Mouse (Mus musculus): ENCODE results near the gene Cpeb3. TPM values are rescaled to one million over a fixed set of nuclear protein-coding genes. Genes with fewer than 3 reads are reported as not detected.

Cpeb3 gene
- polyA plus RNA-seq, 1 experiment from 2014 or later: 9.8 TPM

DNA sequence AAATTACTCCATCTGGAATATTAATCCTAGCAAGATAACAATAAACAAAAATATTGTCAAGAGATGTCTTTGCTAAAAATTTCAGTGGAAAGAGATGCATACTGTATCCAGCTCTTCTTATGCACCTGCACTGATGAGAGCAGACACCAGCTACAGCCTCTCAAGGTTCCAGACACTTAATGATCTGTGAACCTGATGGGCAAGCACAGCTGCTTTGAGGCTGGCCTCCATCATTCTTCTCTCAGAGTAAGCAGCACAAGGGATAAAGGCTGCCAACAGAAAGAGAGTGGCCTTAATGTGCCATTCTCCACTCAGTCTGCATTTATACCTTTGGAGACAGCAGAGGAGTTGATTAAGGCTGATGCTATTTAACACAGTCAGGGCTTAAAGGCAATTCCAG is 167.5 kb downstream of the Cpeb3 start:
- H3K9ac ChIP-seq (replicated peaks; ENCODE audit: low read depth, low read length): no peak overlapping the region
- 0 out of 2 replicates have a peak, but pooled peaks cover 4% of the 10 kb centered on the region for H3K36me3 ChIP-seq (ENCODE audit: control insufficient read depth, insufficient read depth)
- H3K4me1 ChIP-seq (replicated peaks; ENCODE audit: control insufficient read depth, insufficient read depth, low read length): no peaks in the 10 kb centered on the region
- no peaks in the 10 kb centered on the region for H3K27me3 ChIP-seq (replicated peaks; ENCODE audit: control insufficient read depth, insufficient read depth, low read length)
- no peak overlapping the region for H3K4me2 ChIP-seq (ENCODE audit: low read length)
- no peak for ATAC-seq
- H3K27ac ChIP-seq (ENCODE audit: low read length): no peak overlapping the region
- H3K9me3 ChIP-seq (ENCODE audit: control insufficient read depth, low read length): no peaks in the 10 kb centered on the region
- H3K4me3 ChIP-seq (replicated peaks; ENCODE audit: low read length): no peak overlapping the region

DNA sequence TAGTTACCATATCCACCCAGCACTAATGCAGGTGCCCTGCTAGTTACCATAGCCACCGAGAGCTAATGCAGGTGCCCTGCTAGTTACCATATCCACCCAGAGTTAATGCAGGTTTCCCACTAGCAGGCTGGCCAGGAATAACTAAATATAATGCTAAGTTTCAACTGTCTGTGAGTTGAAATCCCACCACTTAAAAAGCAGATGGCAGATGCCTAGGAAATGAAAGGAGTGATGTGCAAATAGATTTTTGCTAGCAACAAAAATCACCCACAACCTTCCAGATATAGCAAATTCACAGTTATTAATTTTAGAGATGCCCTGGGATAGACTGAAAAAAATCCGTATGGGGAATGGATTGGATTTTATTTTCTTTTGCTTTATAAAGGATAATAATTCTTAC is 176.0 kb downstream of the Cpeb3 start:
- Histone ChIP-seq H3K27me3 (replicated peaks; ENCODE audit: control insufficient read depth, insufficient read depth, low read length) (no peaks in the 10 kb centered on the region), H3K4me3 (replicated peaks; ENCODE audit: low read length) (no peak overlapping the region), H3K9me3 (ENCODE audit: control insufficient read depth, low read length) (no peaks in the 10 kb centered on the region), H3K27ac (ENCODE audit: low read length) (no peak overlapping the region), H3K4me1 (replicated peaks; ENCODE audit: control insufficient read depth, insufficient read depth, low read length) (no peaks in the 10 kb centered on the region), H3K4me2 (ENCODE audit: low read length) (no peak overlapping the region), H3K9ac (replicated peaks; ENCODE audit: low read depth, low read length) (no peak overlapping the region), H3K36me3 (ENCODE audit: control insufficient read depth, insufficient read depth) (no peaks in the 10 kb centered on the region)
- ATAC-seq: no peak
- 88% methylated on average over 2 of the region's 2 CpGs for WGBS

DNA sequence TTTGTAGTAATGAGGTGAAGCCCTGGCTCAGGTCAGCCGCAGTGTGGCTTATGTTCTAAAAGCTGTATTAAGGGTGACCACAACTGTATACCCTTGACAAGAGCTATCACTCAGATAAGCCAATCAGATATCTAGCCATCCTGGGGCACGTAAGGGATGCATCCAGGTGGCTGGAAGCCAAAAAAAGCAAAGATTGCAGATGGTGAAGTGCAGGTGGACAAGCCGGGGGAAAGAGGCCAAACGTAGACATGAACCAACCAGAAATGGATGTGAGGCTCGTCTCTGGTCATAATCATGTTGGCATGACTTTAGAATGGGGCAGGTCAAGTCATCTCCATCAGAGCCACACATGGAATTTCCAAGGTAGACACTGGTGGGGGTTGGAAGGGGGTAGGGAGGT is 177.0 kb downstream of the Cpeb3 start:
- Histone ChIP-seq H3K27me3 (replicated peaks; ENCODE audit: control insufficient read depth, insufficient read depth, low read length) (no peaks in the 10 kb centered on the region), H3K27ac (ENCODE audit: low read length) (no peak overlapping the region), H3K4me3 (replicated peaks; ENCODE audit: low read length) (no peak overlapping the region), H3K4me1 (replicated peaks; ENCODE audit: control insufficient read depth, insufficient read depth, low read length) (no peaks in the 10 kb centered on the region), H3K9ac (replicated peaks; ENCODE audit: low read depth, low read length) (no peak overlapping the region), H3K36me3 (ENCODE audit: control insufficient read depth, insufficient read depth) (no peaks in the 10 kb centered on the region), H3K9me3 (ENCODE audit: control insufficient read depth, low read length) (no peaks in the 10 kb centered on the region), H3K4me2 (ENCODE audit: low read length) (no peak overlapping the region)
- 88% methylated on average over 5 of the region's 5 CpGs for WGBS
- no peak for ATAC-seq

GRCm38 (mm10) chr19:37029771-37030170 is 178.6 kb downstream of the Cpeb3 start:
- Histone ChIP-seq H3K27ac (ENCODE audit: low read length) (no peak overlapping the region), H3K4me2 (ENCODE audit: low read length) (no peak overlapping the region), H3K4me3 (replicated peaks; ENCODE audit: low read length) (no peak overlapping the region), H3K4me1 (replicated peaks; ENCODE audit: control insufficient read depth, insufficient read depth, low read length) (0 out of 2 replicates have a peak, but pooled peaks cover 2% of the 10 kb centered on the region), H3K36me3 (ENCODE audit: control insufficient read depth, insufficient read depth) (no peaks in the 10 kb centered on the region), H3K27me3 (replicated peaks; ENCODE audit: control insufficient read depth, insufficient read depth, low read length) (no peaks in the 10 kb centered on the region), H3K9ac (replicated peaks; ENCODE audit: low read depth, low read length) (no peak overlapping the region), H3K9me3 (ENCODE audit: control insufficient read depth, low read length) (no peaks in the 10 kb centered on the region)
- WGBS: 47% methylated on average over 6 of the region's 6 CpGs
- no peak for ATAC-seq

GRCm38 (mm10) chr19:37026408-37026807 is 182.0 kb downstream of the Cpeb3 start:
- 82% methylated on average over 11 of the region's 11 CpGs for WGBS
- Histone ChIP-seq H3K36me3 (ENCODE audit: control insufficient read depth, insufficient read depth) (no peaks in the 10 kb centered on the region), H3K4me1 (replicated peaks; ENCODE audit: control insufficient read depth, insufficient read depth, low read length) (0 out of 2 replicates have a peak, but pooled peaks cover 2% of the 10 kb centered on the region), H3K27ac (ENCODE audit: low read length) (no peak overlapping the region), H3K4me2 (ENCODE audit: low read length) (no peak overlapping the region), H3K9ac (replicated peaks; ENCODE audit: low read depth, low read length) (no peak overlapping the region), H3K9me3 (ENCODE audit: control insufficient read depth, low read length) (no peaks in the 10 kb centered on the region), H3K4me3 (replicated peaks; ENCODE audit: low read length) (no peak overlapping the region), H3K27me3 (replicated peaks; ENCODE audit: control insufficient read depth, insufficient read depth, low read length) (no peaks in the 10 kb centered on the region)
- no peak for ATAC-seq

- Histone ChIP-seq H3K9ac (replicated peaks; ENCODE audit: low read depth, low read length) (no peak overlapping the region), H3K9me3 (ENCODE audit: control insufficient read depth, low read length) (no peaks in the 10 kb centered on the region), H3K27ac (ENCODE audit: low read length) (no peak overlapping the region), H3K4me2 (ENCODE audit: low read length) (no peak overlapping the region), H3K4me3 (replicated peaks; ENCODE audit: low read length) (no peak overlapping the region), H3K27me3 (replicated peaks; ENCODE audit: control insufficient read depth, insufficient read depth, low read length) (no peaks in the 10 kb centered on the region), H3K36me3 (ENCODE audit: control insufficient read depth, insufficient read depth) (no peaks in the 10 kb centered on the region), H3K4me1 (replicated peaks; ENCODE audit: control insufficient read depth, insufficient read depth, low read length) (0 out of 2 replicates have a peak, but pooled peaks cover 2% of the 10 kb centered on the region)
- peak; percentile 12; the same call in 1 of the 2 replicates for ATAC-seq
- WGBS: 69% methylated on average over 13 of the region's 13 CpGs
Measured at GRCm38 (mm10) chr19:37025839-37026319, 182.5 kb downstream of the Cpeb3 start.

- Histone ChIP-seq H3K27me3 (replicated peaks; ENCODE audit: control insufficient read depth, insufficient read depth, low read length) (no peaks in the 10 kb centered on the region), H3K4me3 (replicated peaks; ENCODE audit: low read length) (no peak overlapping the region), H3K4me1 (replicated peaks; ENCODE audit: control insufficient read depth, insufficient read depth, low read length) (0 out of 2 replicates have a peak, but pooled peaks cover 5% of the 10 kb centered on the region), H3K4me2 (ENCODE audit: low read length) (no peak overlapping the region), H3K27ac (ENCODE audit: low read length) (no peak overlapping the region), H3K9ac (replicated peaks; ENCODE audit: low read depth, low read length) (no peak overlapping the region), H3K36me3 (ENCODE audit: control insufficient read depth, insufficient read depth) (no peaks in the 10 kb centered on the region), H3K9me3 (ENCODE audit: control insufficient read depth, low read length) (no peaks in the 10 kb centered on the region)
- no peak for ATAC-seq
- 88% methylated on average over 5 of the region's 5 CpGs for WGBS
Measured at GRCm38 (mm10) chr19:37022146-37022545, 186.3 kb downstream of the Cpeb3 start.

GRCm38 (mm10) chr19:37020951-37021350 is 187.4 kb downstream of the Cpeb3 start:
- Histone ChIP-seq H3K9me3 (ENCODE audit: control insufficient read depth, low read length) (no peaks in the 10 kb centered on the region), H3K4me1 (replicated peaks; ENCODE audit: control insufficient read depth, insufficient read depth, low read length) (0 out of 2 replicates have a peak, but pooled peaks cover 3% of the 10 kb centered on the region), H3K4me2 (ENCODE audit: low read length) (no peak overlapping the region), H3K27ac (ENCODE audit: low read length) (no peak overlapping the region), H3K27me3 (replicated peaks; ENCODE audit: control insufficient read depth, insufficient read depth, low read length) (no peaks in the 10 kb centered on the region), H3K36me3 (ENCODE audit: control insufficient read depth, insufficient read depth) (no peaks in the 10 kb centered on the region), H3K9ac (replicated peaks; ENCODE audit: low read depth, low read length) (no peak overlapping the region), H3K4me3 (replicated peaks; ENCODE audit: low read length) (no peak overlapping the region)
- no peak for ATAC-seq
- 73% methylated on average over 11 of the region's 11 CpGs for WGBS

DNA sequence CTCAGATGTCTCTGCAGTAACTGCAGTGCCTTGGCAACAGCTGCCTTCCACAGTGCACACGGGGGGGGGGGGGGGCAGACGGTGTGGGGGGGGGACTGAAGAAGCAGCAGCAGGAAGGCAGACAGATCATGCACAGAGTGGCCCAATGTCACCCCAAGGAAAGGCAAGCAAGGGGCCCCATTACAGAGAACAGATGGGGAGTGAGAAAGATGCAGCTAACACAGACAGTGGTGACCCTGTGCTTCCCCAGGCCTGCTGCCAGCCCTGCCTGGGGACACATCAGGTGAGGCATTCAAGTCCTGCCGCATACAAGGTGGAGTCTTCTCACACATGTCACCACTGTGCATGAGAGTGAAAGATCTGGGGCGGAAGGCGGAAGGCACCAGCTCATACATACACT is 187.9 kb downstream of the Cpeb3 start:
- H3K27me3 ChIP-seq (replicated peaks; ENCODE audit: control insufficient read depth, insufficient read depth, low read length): no peaks in the 10 kb centered on the region
- 0 out of 2 replicates have a peak, but pooled peaks cover 3% of the 10 kb centered on the region for H3K4me1 ChIP-seq (replicated peaks; ENCODE audit: control insufficient read depth, insufficient read depth, low read length)
- no peaks in the 10 kb centered on the region for H3K36me3 ChIP-seq (ENCODE audit: control insufficient read depth, insufficient read depth)
- WGBS: 73% methylated on average over 4 of the region's 5 CpGs
- ATAC-seq: no peak
- no peak overlapping the region for H3K9ac ChIP-seq (replicated peaks; ENCODE audit: low read depth, low read length)
- H3K9me3 ChIP-seq (ENCODE audit: control insufficient read depth, low read length): no peaks in the 10 kb centered on the region
- H3K27ac ChIP-seq (ENCODE audit: low read length): no peak overlapping the region
- H3K4me3 ChIP-seq (replicated peaks; ENCODE audit: low read length): no peak overlapping the region
- H3K4me2 ChIP-seq (ENCODE audit: low read length): no peak overlapping the region

GRCm38 (mm10) chr19:37018931-37019330 is 189.5 kb downstream of the Cpeb3 start:
- Histone ChIP-seq H3K27me3 (replicated peaks; ENCODE audit: control insufficient read depth, insufficient read depth, low read length) (no peaks in the 10 kb centered on the region), H3K36me3 (ENCODE audit: control insufficient read depth, insufficient read depth) (no peaks in the 10 kb centered on the region), H3K4me1 (replicated peaks; ENCODE audit: control insufficient read depth, insufficient read depth, low read length) (0 out of 2 replicates have a peak, but pooled peaks cover 3% of the 10 kb centered on the region), H3K4me3 (replicated peaks; ENCODE audit: low read length) (peak overlapping the region; percentile 45), H3K27ac (ENCODE audit: low read length) (no peak overlapping the region), H3K9ac (replicated peaks; ENCODE audit: low read depth, low read length) (peak overlapping the region; percentile 46), H3K9me3 (ENCODE audit: control insufficient read depth, low read length) (no peaks in the 10 kb centered on the region), H3K4me2 (ENCODE audit: low read length) (peak overlapping the region; percentile 49)
- WGBS: 50% methylated on average over 5 of the region's 5 CpGs
- ATAC-seq: peak; percentile 24
